Mouse (Mus musculus) G1E (cell line): ENCODE measurements at regions not wholly inside any gene's neighbourhood (a gene's known extent, or its start where the extent isn't known, plus 50 kb on each side); places are given as distances from the start of the nearest gene placed in this dataset.

Experiments
- ATAC-seq: 2 replicates; pipeline ENCODE4 v1.8.0; 2016; ENCODE audit warnings: mild to moderate bottlenecking; ENCODE audit not compliant: insufficient number of reproducible peaks, poor library complexity, low FRiP score, severe bottlenecking; ENCODE audit errors: extremely low read depth
- DNase-seq: peaks from one replicate; pipeline ENCODE4 v3.0.0; 2012; ENCODE audit warnings: low spot score
- H3K27me3 ChIP-seq: 2 replicates; pipeline ENCODE4 v1.6.1; 2012; ENCODE audit warnings: mild to moderate bottlenecking, low read length, inconsistent platforms; ENCODE audit not compliant: insufficient read depth
- H3K36me3 ChIP-seq: replicated peaks from 2 replicates; pipeline ENCODE3; 2012; ENCODE audit warnings: mild to moderate bottlenecking, inconsistent platforms
- H3K4me1 ChIP-seq: 2 replicates; pipeline ENCODE4 v1.6.1; 2012; ENCODE audit warnings: low read depth, low read length, inconsistent platforms, mixed read lengths; ENCODE audit not compliant: insufficient read depth
- H3K4me3 ChIP-seq: 2 replicates; pipeline ENCODE4 v1.5.1; 2012; ENCODE audit warnings: low read depth, mild to moderate bottlenecking, inconsistent platforms, low read length, moderate library complexity, mixed read lengths
- H3K9me3 ChIP-seq: replicated peaks from 2 replicates; pipeline ENCODE4 v1.6.1; 2012; ENCODE audit warnings: inconsistent platforms
- CTCF ChIP-seq: IDR thresholded peaks from 2 replicates; pipeline ENCODE4 v1.5.1; 2012; ENCODE audit warnings: low read depth, low read length, inconsistent platforms, mixed read lengths
- GATA1 ChIP-seq: IDR thresholded peaks from 2 replicates; pipeline ENCODE4 v1.6.1; 2012; ENCODE audit warnings: borderline replicate concordance, low read length, inconsistent platforms, mixed read lengths
- GATA2 ChIP-seq: IDR thresholded peaks from 2 replicates; pipeline ENCODE4 v1.6.1; 2012; ENCODE audit warnings: low read depth, low read length, inconsistent platforms, borderline replicate concordance
- POLR2AphosphoS5 ChIP-seq: IDR thresholded peaks from 2 replicates; pipeline ENCODE4 v1.6.1; 2012; ENCODE audit warnings: low read depth, low read length, inconsistent platforms; ENCODE audit not compliant: insufficient replicate concordance
- TAL1 ChIP-seq: conservative IDR thresholded peaks from 2 replicates; pipeline ENCODE4 v1.6.1; 2012; ENCODE audit warnings: low read depth, low read length, inconsistent platforms, mixed read lengths

GRCm38 (mm10) chr3:57976640-57977229, 128.9 kb upstream of the Pfn2 start:
- H3K9me3 ChIP-seq: no peaks in the 10 kb centered on the region
- no peaks in the 10 kb centered on the region for H3K36me3 ChIP-seq
- DNase-seq: no peak
- TF ChIP-seq TAL1: no peak
- no peak for TF ChIP-seq GATA2
- TF ChIP-seq CTCF: no peak
- TF ChIP-seq GATA1: no peak
- TF ChIP-seq POLR2AphosphoS5: no peak
- H3K4me1 ChIP-seq: no peaks in the 10 kb centered on the region
- H3K4me3 ChIP-seq: no peak overlapping the region
- ATAC-seq: no peak
- no peaks in the 10 kb centered on the region for H3K27me3 ChIP-seq

- no peaks in the 10 kb centered on the region for H3K27me3 ChIP-seq
- no peaks in the 10 kb centered on the region for H3K4me1 ChIP-seq
- no peak overlapping the region for H3K4me3 ChIP-seq
- TF ChIP-seq POLR2AphosphoS5 (no peak), GATA2 (no peak), CTCF (no peak), TAL1 (no peak)
- H3K9me3 ChIP-seq: no peaks in the 10 kb centered on the region
- no peak for ATAC-seq
- no peak for DNase-seq
- no peaks in the 10 kb centered on the region for H3K36me3 ChIP-seq
These were observed 140.3 kb upstream of the Pfn2 start for GRCm38 (mm10) chr3:57988175-57988574.

GRCm38 (mm10) chr3:57990738-57991137, 142.9 kb upstream of the Pfn2 start:
- H3K4me1 ChIP-seq: no peaks in the 10 kb centered on the region
- no peaks in the 10 kb centered on the region for H3K27me3 ChIP-seq
- no peak for DNase-seq
- H3K4me3 ChIP-seq: no peak overlapping the region
- no peak for TF ChIP-seq CTCF
- TF ChIP-seq POLR2AphosphoS5: no peak
- TF ChIP-seq GATA2: no peak
- TF ChIP-seq GATA1: no peak
- TF ChIP-seq TAL1: no peak
- ATAC-seq: no peak
- H3K9me3 ChIP-seq: no peaks in the 10 kb centered on the region
- H3K36me3 ChIP-seq: no peaks in the 10 kb centered on the region

GRCm38 (mm10) chr3:57998121-57999102, 150.5 kb upstream of the Pfn2 start:
- TF ChIP-seq POLR2AphosphoS5 (no peak), CTCF (no peak), TAL1 (no peak), GATA1 (no peak), GATA2 (no peak)

GRCm38 (mm10) chr3:58002792-58003574, 155.1 kb upstream of the Pfn2 start:
- no peak for ATAC-seq
- H3K9me3 ChIP-seq: no peaks in the 10 kb centered on the region
- no peak overlapping the region for H3K4me3 ChIP-seq
- DNase-seq: no peak
- no peaks in the 10 kb centered on the region; the same call in 1 of the 2 replicates for H3K27me3 ChIP-seq
- H3K36me3 ChIP-seq: no peaks in the 10 kb centered on the region
- H3K4me1 ChIP-seq: no peaks in the 10 kb centered on the region
- TF ChIP-seq TAL1 (no peak), CTCF (no peak), GATA1 (no peak), POLR2AphosphoS5 (no peak), GATA2 (no peak)

More at GRCm38 (mm10) chr3:57998121-57999102, 150.5 kb upstream of the Pfn2 start:
- DNase-seq (no peak), ATAC-seq (no peak)
- H3K4me1 ChIP-seq: no peaks in the 10 kb centered on the region
- no peaks in the 10 kb centered on the region for H3K36me3 ChIP-seq
- H3K9me3 ChIP-seq: no peaks in the 10 kb centered on the region
- no peaks in the 10 kb centered on the region; the same call in 1 of the 2 replicates for H3K27me3 ChIP-seq
- H3K4me3 ChIP-seq: no peak overlapping the region

GRCm38 (mm10) chr3:58024750-58025392, 177.0 kb upstream of the Pfn2 start:
- TF ChIP-seq TAL1: no peak
- TF ChIP-seq GATA2: no peak
- no peak for TF ChIP-seq CTCF
- no peak for TF ChIP-seq GATA1
- Histone ChIP-seq H3K27me3 (no peaks in the 10 kb centered on the region), H3K4me3 (no peak overlapping the region), H3K9me3 (no peaks in the 10 kb centered on the region), H3K4me1 (no peaks in the 10 kb centered on the region), H3K36me3 (no peaks in the 10 kb centered on the region)
- no peak for DNase-seq
- ATAC-seq: no peak
